Mouse (Mus musculus) bone marrow macrophage, adult 2 months (primary cell): Measurements from ENCODE around the gene Kdelr1.

Experiments used
- CTCF ChIP-seq: IDR thresholded peaks from 2 replicates; pipeline ENCODE4 v1.5.1; 2012; ENCODE audit warnings: low read depth, mild to moderate bottlenecking, low read length, moderate library complexity
- POLR2A ChIP-seq: IDR thresholded peaks from 2 replicates; pipeline ENCODE4 v1.6.1; 2012; ENCODE audit warnings: mild to moderate bottlenecking, low read depth, low read length, borderline replicate concordance

DNA sequence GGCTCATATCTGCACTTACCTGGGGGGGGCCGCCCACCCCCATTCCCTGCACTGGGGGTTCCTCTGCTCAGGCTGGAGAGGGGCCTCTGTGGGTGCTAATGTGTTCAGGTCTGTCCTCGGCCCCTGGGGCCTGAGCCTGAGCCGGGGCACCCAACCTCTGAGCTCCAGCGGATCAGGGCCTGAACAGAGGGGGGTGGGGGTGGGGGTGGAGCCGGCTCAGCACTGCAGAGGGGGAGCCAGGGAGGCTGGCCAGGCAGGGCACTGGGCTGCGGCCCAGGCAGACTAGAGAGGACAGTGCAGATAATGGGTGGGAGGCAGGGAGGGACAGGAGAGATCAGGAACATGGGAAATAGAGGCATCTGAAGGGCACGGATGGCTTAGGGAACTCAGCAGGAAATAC, 48.0 kb upstream of the Kdelr1 start, which contains the start of gene Kcnj14:
- TF ChIP-seq CTCF (no peak), POLR2A (no peak)
